Mouse (Mus musculus): ENCODE data around the gene Nfasc. TPM values are rescaled to one million over a fixed set of nuclear protein-coding genes. Genes with fewer than 3 reads are reported as not detected.
A peak's percentile ranks its signal among the peaks of the same experiment; 100 is the strongest.

Gene Nfasc
- polyA plus RNA-seq, 1 experiment from 2014 or later = 25.5 TPM

- Histone ChIP-seq H3K36me3 (ENCODE audit: control insufficient read depth, insufficient read depth, low read length) (no peaks in the 10 kb centered on the region), H3K4me2 (ENCODE audit: low read depth) (no peak overlapping the region), H3K4me3 (ENCODE audit: low read depth, low read length) (no peak overlapping the region), H3K27me3 (ENCODE audit: control insufficient read depth, insufficient read depth, low read length) (no peaks in the 10 kb centered on the region), H3K27ac (ENCODE audit: low read depth, low read length) (no peak overlapping the region), H3K9ac (ENCODE audit: low read length) (no peak overlapping the region), H3K9me3 (ENCODE audit: control insufficient read depth, low read length) (no peaks in the 10 kb centered on the region), H3K4me1 (ENCODE audit: control insufficient read depth, insufficient read depth, low read length) (peaks cover 12% of the 10 kb centered on the region)
- 55% methylated on average over 5 of the region's 5 CpGs for WGBS
- no peak for DNase-seq (ENCODE audit: low spot score)
- ATAC-seq (ENCODE audit: insufficient read depth, low FRiP score, low TSS enrichment) = no peak
Observed at GRCm38 (mm10) chr1:132718225-132718624, 23.4 kb downstream of the Nfasc start.

DNA sequence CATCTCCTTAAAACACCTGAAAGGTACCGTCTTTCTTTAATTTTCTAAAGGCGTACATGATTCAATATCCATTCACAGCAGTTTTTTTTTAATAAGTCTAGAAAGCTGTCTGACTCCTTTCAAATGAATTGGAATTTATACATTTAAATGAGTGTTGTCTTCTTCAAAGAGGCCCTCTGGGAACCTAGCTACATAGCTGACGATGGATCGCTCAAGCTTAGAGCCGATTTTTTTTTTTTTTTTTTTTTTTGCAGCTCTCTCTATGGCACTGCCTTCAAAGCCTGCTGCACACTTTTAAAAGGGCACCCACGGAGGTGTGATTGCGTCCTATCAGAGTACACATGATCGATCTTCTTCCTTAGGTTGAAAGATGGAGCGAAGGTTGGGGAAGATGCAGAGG, 26.6 kb downstream of the Nfasc start:
- H3K9ac ChIP-seq (ENCODE audit: low read length) = no peak overlapping the region
- no peak for DNase-seq (ENCODE audit: low spot score)
- no peak overlapping the region for H3K27ac ChIP-seq (ENCODE audit: low read depth, low read length)
- H3K4me1 ChIP-seq (ENCODE audit: control insufficient read depth, insufficient read depth, low read length) = peaks cover 12% of the 10 kb centered on the region
- H3K27me3 ChIP-seq (ENCODE audit: control insufficient read depth, insufficient read depth, low read length) = no peaks in the 10 kb centered on the region
- ATAC-seq (ENCODE audit: insufficient read depth, low FRiP score, low TSS enrichment) = no peak
- H3K36me3 ChIP-seq (ENCODE audit: control insufficient read depth, insufficient read depth, low read length) = no peaks in the 10 kb centered on the region
- no peak overlapping the region for H3K4me3 ChIP-seq (ENCODE audit: low read depth, low read length)
- WGBS = 85% methylated on average over 9 of the region's 9 CpGs
- no peak overlapping the region for H3K4me2 ChIP-seq (ENCODE audit: low read depth)
- H3K9me3 ChIP-seq (ENCODE audit: control insufficient read depth, low read length) = no peaks in the 10 kb centered on the region

DNA sequence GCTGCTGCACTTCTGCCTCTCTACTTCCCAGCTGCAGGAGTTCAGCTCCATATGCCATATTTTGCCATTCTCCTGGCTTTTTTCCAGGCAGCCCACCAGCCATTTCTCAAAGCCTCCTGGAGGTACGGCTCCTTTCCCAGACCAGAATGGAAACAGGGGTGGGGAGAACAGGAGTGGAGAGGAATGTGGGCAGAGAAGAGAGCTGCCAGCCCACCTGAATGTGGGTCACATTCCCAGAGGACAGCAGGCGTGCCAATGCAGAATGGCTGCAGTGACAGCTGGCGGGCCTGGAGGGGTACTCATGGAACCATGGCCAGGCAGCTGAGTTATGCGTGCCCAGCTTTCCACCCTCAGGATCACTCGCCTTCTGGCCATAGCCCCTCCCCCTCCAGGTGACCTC, 32.2 kb downstream of the Nfasc start:
- no peak overlapping the region for H3K4me3 ChIP-seq (ENCODE audit: low read depth, low read length)
- H3K9me3 ChIP-seq (ENCODE audit: control insufficient read depth, low read length) = no peaks in the 10 kb centered on the region
- no peak for ATAC-seq (ENCODE audit: insufficient read depth, low FRiP score, low TSS enrichment)
- H3K27me3 ChIP-seq (ENCODE audit: control insufficient read depth, insufficient read depth, low read length) = no peaks in the 10 kb centered on the region
- no peak overlapping the region for H3K27ac ChIP-seq (ENCODE audit: low read depth, low read length)
- WGBS = 72% methylated on average over 5 of the region's 5 CpGs
- H3K4me1 ChIP-seq (ENCODE audit: control insufficient read depth, insufficient read depth, low read length) = 0 out of 2 replicates have a peak, but pooled peaks cover 8% of the 10 kb centered on the region
- H3K9ac ChIP-seq (ENCODE audit: low read length) = no peak overlapping the region
- no peak for DNase-seq (ENCODE audit: low spot score)
- H3K4me2 ChIP-seq (ENCODE audit: low read depth) = no peak overlapping the region
- no peaks in the 10 kb centered on the region for H3K36me3 ChIP-seq (ENCODE audit: control insufficient read depth, insufficient read depth, low read length)

DNA sequence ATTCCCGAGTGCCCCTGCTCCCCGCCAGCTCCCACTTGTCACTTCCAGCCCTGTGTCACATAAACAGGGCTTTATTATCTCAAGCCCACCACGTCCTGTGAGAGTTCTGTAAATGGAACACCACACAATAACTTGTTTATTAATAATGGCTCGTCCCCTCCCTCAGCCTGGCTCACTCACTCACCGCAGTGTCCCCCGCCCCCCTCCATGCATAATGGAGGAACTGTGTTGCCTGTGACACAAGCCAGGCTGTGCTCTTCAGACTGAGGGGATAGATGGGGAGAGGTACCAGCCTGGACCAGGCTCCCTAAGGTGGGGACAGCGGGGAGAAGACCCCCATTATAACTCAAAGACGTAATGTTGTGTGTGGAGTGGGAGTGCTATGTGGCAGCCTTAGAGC, 34.3 kb downstream of the Nfasc start:
- Histone ChIP-seq H3K9ac (ENCODE audit: low read length) (no peak overlapping the region), H3K4me2 (ENCODE audit: low read depth) (no peak overlapping the region), H3K4me1 (ENCODE audit: control insufficient read depth, insufficient read depth, low read length) (peaks cover 8% of the 10 kb centered on the region; the same call in 1 of the 2 replicates), H3K36me3 (ENCODE audit: control insufficient read depth, insufficient read depth, low read length) (no peaks in the 10 kb centered on the region), H3K9me3 (ENCODE audit: control insufficient read depth, low read length) (no peaks in the 10 kb centered on the region), H3K27me3 (ENCODE audit: control insufficient read depth, insufficient read depth, low read length) (no peaks in the 10 kb centered on the region), H3K27ac (ENCODE audit: low read depth, low read length) (no peak overlapping the region), H3K4me3 (ENCODE audit: low read depth, low read length) (no peak overlapping the region)
- WGBS = 65% methylated on average over 8 of the region's 8 CpGs
- DNase-seq (ENCODE audit: low spot score) (no peak), ATAC-seq (ENCODE audit: insufficient read depth, low FRiP score, low TSS enrichment) (no peak)

- H3K9me3 ChIP-seq (ENCODE audit: control insufficient read depth, low read length) = no peaks in the 10 kb centered on the region
- H3K4me1 ChIP-seq (ENCODE audit: control insufficient read depth, insufficient read depth, low read length) = peaks cover 6% of the 10 kb centered on the region; the same call in 1 of the 2 replicates
- ATAC-seq (ENCODE audit: insufficient read depth, low FRiP score, low TSS enrichment) (no peak), DNase-seq (ENCODE audit: low spot score) (no peak)
- no peak overlapping the region for H3K27ac ChIP-seq (ENCODE audit: low read depth, low read length)
- H3K9ac ChIP-seq (ENCODE audit: low read length) = no peak overlapping the region
- H3K4me3 ChIP-seq (ENCODE audit: low read depth, low read length) = no peak overlapping the region
- H3K36me3 ChIP-seq (ENCODE audit: control insufficient read depth, insufficient read depth, low read length) = no peaks in the 10 kb centered on the region
- H3K4me2 ChIP-seq (ENCODE audit: low read depth) = no peak overlapping the region
- WGBS = 29% methylated on average over 5 of the region's 5 CpGs
- H3K27me3 ChIP-seq (ENCODE audit: control insufficient read depth, insufficient read depth, low read length) = no peaks in the 10 kb centered on the region
Observed at GRCm38 (mm10) chr1:132703467-132703866, 38.1 kb downstream of the Nfasc start.

DNA sequence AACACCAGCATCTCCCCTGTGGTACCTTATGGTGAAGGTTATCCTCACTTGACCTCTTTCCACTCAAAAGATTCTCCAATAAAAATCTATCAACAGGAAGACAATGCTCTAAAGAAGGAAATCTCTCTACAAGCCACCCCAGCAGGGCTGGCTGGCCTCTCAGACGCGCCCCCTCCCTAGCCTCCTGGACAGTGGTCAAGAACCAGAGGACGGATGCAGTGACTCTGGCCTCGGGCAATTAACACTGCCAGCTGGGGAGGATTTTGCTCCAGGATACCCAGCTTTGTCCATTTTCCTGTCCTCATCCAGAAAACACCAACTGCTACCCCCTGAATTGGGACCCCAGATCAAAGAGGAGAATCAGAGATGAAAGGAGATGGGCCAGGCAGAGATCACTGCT, 44.7 kb downstream of the Nfasc start:
- no peak for DNase-seq (ENCODE audit: low spot score)
- Histone ChIP-seq H3K27ac (ENCODE audit: low read depth, low read length) (peak overlapping the region; percentile 67), H3K4me1 (ENCODE audit: control insufficient read depth, insufficient read depth, low read length) (peaks cover 25% of the 10 kb centered on the region)

GRCm38 (mm10) chr1:132696232-132696631, 45.4 kb downstream of the Nfasc start:
- peak overlapping the region; percentile 23; the same call in 1 of the 2 replicates for H3K9ac ChIP-seq (ENCODE audit: low read length)
- H3K4me1 ChIP-seq (ENCODE audit: control insufficient read depth, insufficient read depth, low read length) = peaks cover 25% of the 10 kb centered on the region
- H3K9me3 ChIP-seq (ENCODE audit: control insufficient read depth, low read length) = no peaks in the 10 kb centered on the region
- 19% methylated on average over 2 of the region's 2 CpGs for WGBS
- ATAC-seq (ENCODE audit: insufficient read depth, low FRiP score, low TSS enrichment) = peak; percentile 88
- no peaks in the 10 kb centered on the region for H3K27me3 ChIP-seq (ENCODE audit: control insufficient read depth, insufficient read depth, low read length)
- no peaks in the 10 kb centered on the region for H3K36me3 ChIP-seq (ENCODE audit: control insufficient read depth, insufficient read depth, low read length)
- peak; percentile 55 for DNase-seq (ENCODE audit: low spot score)
- H3K4me3 ChIP-seq (ENCODE audit: low read depth, low read length) = no peak overlapping the region
- peak overlapping the region; percentile 71 for H3K27ac ChIP-seq (ENCODE audit: low read depth, low read length)
- no peak overlapping the region for H3K4me2 ChIP-seq (ENCODE audit: low read depth)

More for the DNA sequence above, 44.7 kb downstream of the Nfasc start:
- 43% methylated on average over 4 of the region's 4 CpGs for WGBS
- no peaks in the 10 kb centered on the region for H3K9me3 ChIP-seq (ENCODE audit: control insufficient read depth, low read length)
- H3K9ac ChIP-seq (ENCODE audit: low read length) = no peak overlapping the region
- H3K4me2 ChIP-seq (ENCODE audit: low read depth) = no peak overlapping the region
- H3K36me3 ChIP-seq (ENCODE audit: control insufficient read depth, insufficient read depth, low read length) = no peaks in the 10 kb centered on the region
- no peaks in the 10 kb centered on the region for H3K27me3 ChIP-seq (ENCODE audit: control insufficient read depth, insufficient read depth, low read length)
- no peak for ATAC-seq (ENCODE audit: insufficient read depth, low FRiP score, low TSS enrichment)
- no peak overlapping the region for H3K4me3 ChIP-seq (ENCODE audit: low read depth, low read length)

DNA sequence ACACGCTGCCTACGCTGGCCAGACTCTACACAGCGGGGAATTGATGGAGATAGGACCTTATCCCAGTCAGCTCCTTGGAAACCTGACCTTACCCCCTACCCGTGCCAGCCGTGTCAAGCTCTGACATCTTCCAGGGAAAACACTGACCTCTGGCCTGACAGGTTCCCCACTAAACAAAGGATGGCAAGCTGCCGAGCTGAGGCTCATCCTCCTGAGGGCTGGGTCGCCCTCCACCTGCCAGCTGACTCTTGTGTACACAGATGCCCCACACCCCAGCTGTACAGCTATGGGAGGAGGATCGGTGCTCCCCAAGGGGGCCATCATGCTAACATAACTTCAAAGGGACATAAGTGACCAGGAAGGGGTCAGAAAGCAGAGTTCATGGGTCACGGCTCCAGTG, 47.6 kb downstream of the Nfasc start:
- H3K9ac ChIP-seq (ENCODE audit: low read length) = no peak overlapping the region
- no peaks in the 10 kb centered on the region for H3K9me3 ChIP-seq (ENCODE audit: control insufficient read depth, low read length)
- peaks cover 28% of the 10 kb centered on the region for H3K4me1 ChIP-seq (ENCODE audit: control insufficient read depth, insufficient read depth, low read length)
- no peak overlapping the region for H3K4me3 ChIP-seq (ENCODE audit: low read depth, low read length)
- ATAC-seq (ENCODE audit: insufficient read depth, low FRiP score, low TSS enrichment) (no peak), DNase-seq (ENCODE audit: low spot score) (peak; percentile 41)
- no peaks in the 10 kb centered on the region for H3K36me3 ChIP-seq (ENCODE audit: control insufficient read depth, insufficient read depth, low read length)
- no peak overlapping the region for H3K4me2 ChIP-seq (ENCODE audit: low read depth)
- no peaks in the 10 kb centered on the region for H3K27me3 ChIP-seq (ENCODE audit: control insufficient read depth, insufficient read depth, low read length)
- WGBS = 20% methylated on average over 9 of the region's 9 CpGs
- H3K27ac ChIP-seq (ENCODE audit: low read depth, low read length) = peak overlapping the region; percentile 53

GRCm38 (mm10) chr1:132689181-132689580, 52.4 kb downstream of the Nfasc start:
- Histone ChIP-seq H3K9ac (ENCODE audit: low read length) (no peak overlapping the region), H3K27ac (ENCODE audit: low read depth, low read length) (peak overlapping the region; percentile 64), H3K4me3 (ENCODE audit: low read depth, low read length) (no peak overlapping the region), H3K27me3 (ENCODE audit: control insufficient read depth, insufficient read depth, low read length) (no peaks in the 10 kb centered on the region), H3K9me3 (ENCODE audit: control insufficient read depth, low read length) (no peaks in the 10 kb centered on the region), H3K4me1 (ENCODE audit: control insufficient read depth, insufficient read depth, low read length) (peaks cover 10% of the 10 kb centered on the region; the same call in 1 of the 2 replicates), H3K36me3 (ENCODE audit: control insufficient read depth, insufficient read depth, low read length) (no peaks in the 10 kb centered on the region), H3K4me2 (ENCODE audit: low read depth) (no peak overlapping the region)
- WGBS = 35% methylated on average over 3 of the region's 3 CpGs
- ATAC-seq (ENCODE audit: insufficient read depth, low FRiP score, low TSS enrichment) = no peak
- DNase-seq (ENCODE audit: low spot score) = no peak
